Mouse (Mus musculus) hindbrain, embryonic 11.5 days (tissue): ENCODE data around the gene Gnai2. TPM values are rescaled to one million over a fixed set of nuclear protein-coding genes. Genes with fewer than 3 reads are reported as not detected.
"Not testable (repeated sequence)": the region's sequence is repeated elsewhere in the genome, so short reads cannot be mapped to it uniquely, and the experiment has no call there.

Source experiments
- ATAC-seq: fragments of 200-750 bp; cut with Nextera tagmentation; 2 replicates; pipeline ENCODE4 v1.8.0; 2017; ENCODE audit warnings: mild to moderate bottlenecking, moderate TSS enrichment, moderate library complexity; ENCODE audit not compliant: low FRiP score
- DNase-seq: peaks from one replicate; pipeline ENCODE4 v3.0.0-alpha.2; 2015; ENCODE audit warnings: low spot score
- H3K27ac ChIP-seq: fragments of 300-500 bp; sonication (generic); 2 replicates; pipeline ENCODE4 v1.5.1; 2014; ENCODE audit warnings: mild to moderate bottlenecking, low read depth, low read length
- H3K27me3 ChIP-seq: fragments of 300-500 bp; sonication (generic); 2 replicates; pipeline ENCODE4 v1.6.1; 2014; ENCODE audit warnings: mild to moderate bottlenecking, low read length, moderate library complexity, mixed read lengths; ENCODE audit not compliant: control insufficient read depth, insufficient read depth
- H3K36me3 ChIP-seq: fragments of 300-500 bp; sonication (generic); 2 replicates; pipeline ENCODE4 v1.6.1; 2014; ENCODE audit warnings: mild to moderate bottlenecking, low read length, moderate library complexity, mixed read lengths; ENCODE audit not compliant: control insufficient read depth, insufficient read depth
- H3K4me1 ChIP-seq: fragments of 300-500 bp; sonication (generic); replicated peaks from 2 replicates; pipeline ENCODE4 v1.6.1; 2014; ENCODE audit warnings: low read length, mixed read lengths; ENCODE audit not compliant: control insufficient read depth, insufficient read depth
- H3K4me2 ChIP-seq: fragments of 300-500 bp; sonication (generic); replicated peaks from 2 replicates; pipeline ENCODE4 v1.6.1; 2014; ENCODE audit warnings: mild to moderate bottlenecking, low read depth, low read length
- H3K4me3 ChIP-seq: fragments of 300-500 bp; sonication (generic); 2 replicates; pipeline ENCODE4 v1.5.1; 2014; ENCODE audit warnings: low read depth, low read length
- H3K9ac ChIP-seq: fragments of 300-500 bp; sonication (generic); 2 replicates; pipeline ENCODE4 v1.6.1; 2014; ENCODE audit warnings: low read depth, low read length
- H3K9me3 ChIP-seq: fragments of 300-500 bp; sonication (generic); 2 replicates; pipeline ENCODE4 v1.6.1; 2016; ENCODE audit warnings: low read length; ENCODE audit not compliant: control insufficient read depth
- WGBS: fragments of 180-500 bp; shearing (Covaris S2); extraction: QIAGEN DNeasy Blood & Tissue Kit; methylation state at CpG from one replicate; pipeline ENCODE4 v1.1.7; 2014; 5-methylcytosine and 5-hydroxymethylcytosine counted together
- polyA plus RNA-seq: library from polyadenylated mRNA; unstranded; fragments of >200 nt; fragmentation: Nextera tagmentation; extraction: Ambion mirVana; gene quantifications from 2 replicates; pipeline ENCODE4 v1.2.1, GENCODE M21; 2014

Gnai2 gene
- 529 and 534 TPM in 2 replicates for polyA plus RNA-seq

DNA sequence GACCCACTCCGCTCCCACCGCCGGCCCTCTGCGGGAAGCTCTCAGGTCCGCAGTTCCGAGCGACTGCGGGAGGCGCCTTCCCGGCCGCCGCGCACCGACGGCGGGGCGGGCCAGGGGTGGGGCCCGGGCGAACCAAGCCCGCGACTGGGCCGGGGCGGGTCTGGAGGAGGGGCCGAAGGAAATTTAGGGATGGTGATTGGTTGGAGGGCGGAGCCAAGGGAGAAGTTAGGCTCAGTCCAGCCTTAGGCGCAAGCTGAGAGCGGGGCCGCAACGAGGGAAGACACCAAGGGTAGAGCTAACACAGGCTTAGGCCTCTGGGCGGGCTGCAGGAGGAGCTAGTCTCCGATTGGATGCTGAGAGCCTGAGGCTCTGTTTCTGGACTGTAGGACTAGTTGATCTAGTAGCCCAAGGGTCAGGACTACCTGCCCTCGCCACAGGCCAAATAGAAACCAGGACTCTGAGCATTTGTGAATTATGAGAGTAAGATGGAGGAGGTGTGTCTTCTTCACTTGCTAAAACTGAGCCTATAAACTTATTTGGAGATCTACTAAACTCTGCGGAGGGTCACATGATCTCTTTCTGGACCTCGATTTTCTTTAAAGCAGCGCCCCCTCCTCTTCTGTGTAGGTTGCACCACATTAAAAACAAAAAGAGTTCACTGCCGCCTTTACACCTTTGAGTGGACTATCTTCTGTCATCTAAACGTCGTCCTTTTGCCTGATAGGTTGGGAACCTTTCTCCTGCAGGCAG is at the start of gene Gnai2:
TSS of gene Gnai2 (minus strand) at position 89 of the 750 bp plus-strand sequence.
- Histone ChIP-seq H3K9ac (peak within 1 kb of the TSS; percentile 94), H3K9me3 (no peaks in the 10 kb centered on the region), H3K27me3 (no peaks in the 10 kb centered on the region), H3K36me3 (no peaks in the 10 kb centered on the region), H3K27ac (peak within 1 kb of the TSS; percentile 99), H3K4me1 (peaks cover 22% of the 10 kb centered on the region), H3K4me3 (peak within 1 kb of the TSS; percentile 91), H3K4me2 (peak within 1 kb of the TSS; percentile 87)
- ATAC-seq, result peak; percentile 89
- peak; percentile 95 for DNase-seq
- WGBS, result 2% methylated on average over 38 of the region's 38 CpGs

DNA sequence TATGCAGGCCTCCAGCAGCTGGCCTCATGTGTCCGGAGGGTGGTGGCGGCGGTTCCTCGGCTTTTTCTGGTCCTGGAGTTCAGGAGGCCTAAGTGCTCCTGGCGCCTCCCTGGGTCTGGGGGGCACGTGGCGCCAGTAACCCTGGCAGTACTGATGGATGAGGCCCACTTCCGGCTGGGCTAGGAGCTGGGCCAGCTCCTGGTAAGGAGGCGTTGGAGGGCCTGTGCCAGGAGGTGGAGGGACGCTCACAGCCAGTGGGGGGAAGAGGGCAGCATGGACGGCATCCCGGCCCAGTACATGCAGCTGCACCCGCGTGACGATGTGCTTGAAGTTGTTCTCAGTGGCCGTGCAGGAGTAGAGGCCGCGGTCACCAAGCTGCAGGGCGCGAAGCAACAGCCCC is 47.2 kb upstream of the Gnai2 start:
- Histone ChIP-seq H3K4me2 (no peak overlapping the region), H3K27ac (no peak overlapping the region), H3K4me3 (no peak overlapping the region), H3K4me1 (no peaks in the 10 kb centered on the region), H3K9ac (no peak overlapping the region), H3K36me3 (0 out of 2 replicates have a peak, but pooled peaks cover 3% of the 10 kb centered on the region), H3K9me3 (no peaks in the 10 kb centered on the region), H3K27me3 (peaks cover 6% of the 10 kb centered on the region; the same call in 1 of the 2 replicates)
- ATAC-seq, result no peak
- WGBS, result 91% methylated on average over 20 of the region's 20 CpGs
- no peak for DNase-seq

DNA sequence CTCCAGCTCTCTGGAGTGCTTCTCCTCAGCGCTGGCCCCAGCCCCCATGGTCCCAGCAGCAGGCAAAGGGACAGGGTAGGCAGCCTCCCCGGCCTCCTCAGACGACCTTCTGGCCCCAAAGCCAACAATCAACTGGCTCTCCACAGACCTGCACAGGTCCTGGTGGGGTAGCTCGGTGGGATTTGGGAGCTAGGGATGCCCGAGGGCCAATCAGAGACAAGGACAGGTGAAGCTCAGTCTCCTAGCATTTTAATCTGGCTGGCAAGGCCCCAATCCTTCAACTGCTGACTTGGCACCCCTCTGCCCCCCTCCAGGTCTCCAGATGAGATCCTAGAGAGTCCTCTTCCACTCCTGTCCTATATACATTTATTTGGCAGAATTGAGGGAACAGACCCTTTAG is 44.3 kb upstream of the Gnai2 start, which contains the start of gene Gnat1:
TSS of gene Gnat1 (minus strand) at position 212 of the 400 bp plus-strand sequence.
- DNase-seq (no peak), ATAC-seq (no peak)
- Histone ChIP-seq H3K36me3 (0 out of 2 replicates have a peak, but pooled peaks cover 3% of the 10 kb centered on the region), H3K9ac (no peak within 1 kb of the TSS), H3K4me1 (peaks cover 10% of the 10 kb centered on the region), H3K27me3 (peaks cover 33% of the 10 kb centered on the region), H3K4me2 (no peak within 1 kb of the TSS), H3K27ac (no peak within 1 kb of the TSS), H3K9me3 (no peaks in the 10 kb centered on the region), H3K4me3 (no peak within 1 kb of the TSS)
- 43% methylated on average over 5 of the region's 5 CpGs for WGBS

DNA sequence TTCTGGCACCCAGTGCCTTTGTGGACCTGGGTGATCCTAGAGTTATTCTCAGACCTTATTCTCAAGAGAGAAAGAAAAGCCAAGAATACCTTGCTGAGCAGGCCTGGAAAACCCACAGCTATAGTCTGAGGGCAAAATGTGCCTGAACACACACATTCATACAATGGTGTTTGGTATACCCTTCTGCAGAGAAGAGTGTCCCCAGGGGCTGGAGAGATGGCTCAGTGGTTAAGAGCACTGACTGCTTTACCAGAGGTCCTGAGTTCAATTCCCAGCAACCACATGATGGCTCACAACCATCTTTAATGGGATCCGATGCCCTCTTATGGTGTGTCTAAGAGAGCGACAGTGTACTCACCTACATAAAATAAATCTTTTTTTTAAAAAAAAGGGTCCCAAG is 43.7 kb upstream of the Gnai2 start:
- ATAC-seq, result no peak
- H3K36me3 ChIP-seq, result 0 out of 2 replicates have a peak, but pooled peaks cover 3% of the 10 kb centered on the region
- no peaks in the 10 kb centered on the region for H3K9me3 ChIP-seq
- 92% methylated on average over 2 of the region's 2 CpGs for WGBS
- no peak overlapping the region for H3K4me2 ChIP-seq
- peaks cover 10% of the 10 kb centered on the region for H3K4me1 ChIP-seq
- no peak for DNase-seq
- no peak overlapping the region for H3K27ac ChIP-seq
- no peak overlapping the region for H3K9ac ChIP-seq
- no peak overlapping the region for H3K4me3 ChIP-seq
- H3K27me3 ChIP-seq, result peaks cover 36% of the 10 kb centered on the region

DNA sequence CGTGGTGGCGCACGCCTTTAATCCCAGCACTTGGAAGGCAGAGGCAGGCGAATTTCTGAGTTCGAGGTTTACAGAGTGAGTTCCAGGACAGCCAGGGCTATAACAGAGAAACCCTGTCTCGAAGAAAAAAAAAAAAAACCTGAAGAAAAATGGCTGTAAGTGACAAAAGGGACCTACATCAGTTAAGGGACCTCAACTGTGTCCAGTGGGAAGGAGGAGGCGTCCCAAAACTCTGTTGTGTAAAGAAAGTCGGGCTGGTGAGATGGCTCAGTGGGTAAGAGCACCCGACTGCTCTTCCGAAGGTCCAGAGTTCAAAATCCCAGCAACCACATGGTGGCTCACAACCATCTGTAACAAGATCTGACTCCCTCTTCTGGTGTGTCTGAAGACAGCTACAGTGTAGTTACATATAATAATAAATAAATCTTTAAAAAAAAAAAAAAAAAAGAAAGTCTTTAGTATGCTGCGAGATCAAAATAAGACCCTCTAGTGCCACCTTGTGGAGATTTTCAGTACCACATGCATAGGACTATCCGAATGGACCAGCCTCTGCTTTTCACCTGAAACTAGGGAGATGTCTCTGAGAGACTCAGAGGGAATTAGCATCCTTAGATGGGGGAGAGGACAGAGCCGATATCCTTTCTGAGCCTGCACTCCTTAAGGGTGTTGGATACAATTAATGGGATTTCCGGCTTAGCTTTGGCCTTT is 42.8 kb upstream of the Gnai2 start:
- peak; percentile 86 for DNase-seq
- not testable (repeated sequence) for H3K9me3 ChIP-seq, H3K9ac ChIP-seq, ATAC-seq, H3K36me3 ChIP-seq, H3K4me1 ChIP-seq, H3K27ac ChIP-seq, H3K4me3 ChIP-seq, H3K4me2 ChIP-seq
- WGBS, result 41% methylated on average over 14 of the region's 14 CpGs
- peaks cover 36% of the 10 kb centered on the region for H3K27me3 ChIP-seq

DNA sequence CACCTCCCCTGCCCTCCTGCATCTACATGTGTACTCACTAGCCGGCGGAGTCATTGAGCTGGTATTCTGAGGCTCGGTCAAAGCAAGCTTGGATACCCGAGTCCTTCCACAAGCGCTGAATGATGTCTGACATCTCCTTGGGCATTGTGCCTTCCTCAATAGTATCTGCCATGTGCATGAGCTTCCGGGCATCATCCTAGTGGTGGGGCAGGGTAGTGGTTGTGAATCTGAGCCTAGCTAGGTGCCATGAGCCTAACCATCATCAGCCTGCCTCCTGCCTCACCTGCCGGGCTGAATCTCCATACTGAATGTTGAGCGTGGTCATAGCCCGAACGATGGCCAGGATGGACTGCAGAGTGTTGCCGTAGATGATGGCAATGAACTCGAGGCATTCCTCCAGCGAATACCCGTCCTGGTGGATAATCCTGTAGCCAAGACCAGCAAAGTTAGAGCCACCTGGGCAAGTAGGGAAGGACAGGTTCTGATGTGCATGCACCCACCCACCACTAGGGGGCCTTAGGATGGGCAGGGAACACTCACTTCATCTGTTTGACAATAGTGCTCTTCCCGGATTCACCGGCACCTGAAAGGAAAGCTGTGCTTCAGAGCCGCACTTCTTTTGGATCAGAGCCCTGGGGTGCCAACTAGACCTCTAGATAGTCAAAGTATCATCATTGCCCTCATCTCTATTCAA is 42.1 kb upstream of the Gnai2 start:
- Histone ChIP-seq H3K4me1 (peaks cover 10% of the 10 kb centered on the region), H3K4me3 (no peak overlapping the region), H3K27me3 (peaks cover 36% of the 10 kb centered on the region), H3K36me3 (no peaks in the 10 kb centered on the region), H3K9ac (no peak overlapping the region), H3K9me3 (no peaks in the 10 kb centered on the region), H3K27ac (no peak overlapping the region), H3K4me2 (no peak overlapping the region)
- WGBS, result 18% methylated on average over 17 of the region's 17 CpGs
- ATAC-seq, result no peak
- DNase-seq, result peak; percentile 80

DNA sequence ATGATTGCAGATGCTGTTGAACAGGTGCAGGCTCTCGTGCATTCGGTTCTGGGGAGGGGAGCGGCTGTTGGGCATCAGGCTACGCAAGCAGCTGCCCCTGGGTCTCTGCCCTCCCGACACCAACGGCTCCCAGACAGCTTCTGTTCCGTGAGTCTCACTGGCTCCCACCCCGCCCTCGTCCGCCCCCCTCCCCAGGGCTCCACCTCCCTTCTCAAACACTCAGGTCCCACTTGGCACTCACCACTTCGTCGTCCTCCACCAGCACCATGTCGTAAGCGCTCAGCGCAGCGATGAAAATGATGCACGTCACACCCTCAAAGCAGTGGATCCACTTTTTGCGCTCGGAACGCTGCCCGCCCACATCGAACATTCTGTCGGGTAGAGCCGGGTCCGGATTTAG is 41.1 kb upstream of the Gnai2 start:
- Histone ChIP-seq H3K27me3 (peaks cover 36% of the 10 kb centered on the region), H3K4me2 (peak overlapping the region; percentile 58), H3K4me3 (peak overlapping the region; percentile 31), H3K4me1 (peaks cover 10% of the 10 kb centered on the region), H3K27ac (no peak overlapping the region), H3K9ac (peak overlapping the region; percentile 34; the same call in 1 of the 2 replicates), H3K9me3 (no peaks in the 10 kb centered on the region), H3K36me3 (no peaks in the 10 kb centered on the region)
- ATAC-seq (peak; percentile 36), DNase-seq (no peak)
- 2% methylated on average over 25 of the region's 25 CpGs for WGBS

DNA sequence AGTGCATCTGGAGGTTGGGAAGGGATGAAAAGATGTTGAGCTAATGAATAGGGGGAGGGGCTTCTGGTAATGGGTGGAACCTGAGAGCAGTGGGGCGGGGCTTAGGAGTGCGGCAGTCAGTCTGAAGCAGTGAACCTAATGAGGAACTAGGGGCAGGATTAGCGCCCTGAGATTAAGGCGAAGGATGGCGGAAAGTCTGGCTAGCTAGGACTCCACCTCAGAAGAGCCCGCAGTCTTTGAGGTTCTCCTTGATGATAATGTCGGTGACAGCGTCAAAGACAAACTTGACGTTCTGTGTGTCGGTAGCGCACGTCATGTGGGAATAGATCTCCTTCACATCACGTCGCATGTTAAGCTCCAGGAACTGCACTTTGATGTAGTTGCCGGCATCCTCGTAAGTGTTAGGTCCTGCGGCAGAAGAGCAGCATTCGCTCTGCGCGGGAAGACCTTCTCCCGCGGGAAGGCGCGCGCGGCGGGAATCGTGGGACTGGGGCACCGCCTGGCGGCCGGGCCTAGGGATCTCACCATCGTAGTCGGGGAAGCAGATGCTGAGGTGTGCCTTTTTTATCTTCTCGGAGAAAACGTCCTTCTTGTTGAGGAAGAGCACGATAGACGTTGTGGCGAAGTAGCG is 40.6 kb upstream of the Gnai2 start:
- Histone ChIP-seq H3K36me3 (no peaks in the 10 kb centered on the region), H3K4me1 (peaks cover 10% of the 10 kb centered on the region), H3K27me3 (peaks cover 36% of the 10 kb centered on the region), H3K4me3 (peak overlapping the region; percentile 31), H3K4me2 (peak overlapping the region; percentile 58), H3K9me3 (no peaks in the 10 kb centered on the region), H3K9ac (peak overlapping the region; percentile 34; the same call in 1 of the 2 replicates), H3K27ac (no peak overlapping the region)
- ATAC-seq (peak; percentile 56; the same call in 1 of the 2 replicates), DNase-seq (peak; percentile 88)
- WGBS, result 1% methylated on average over 39 of the region's 39 CpGs
